Mouse (Mus musculus): ENCODE results near the gene Astn2.

Gene Astn2

DNA sequence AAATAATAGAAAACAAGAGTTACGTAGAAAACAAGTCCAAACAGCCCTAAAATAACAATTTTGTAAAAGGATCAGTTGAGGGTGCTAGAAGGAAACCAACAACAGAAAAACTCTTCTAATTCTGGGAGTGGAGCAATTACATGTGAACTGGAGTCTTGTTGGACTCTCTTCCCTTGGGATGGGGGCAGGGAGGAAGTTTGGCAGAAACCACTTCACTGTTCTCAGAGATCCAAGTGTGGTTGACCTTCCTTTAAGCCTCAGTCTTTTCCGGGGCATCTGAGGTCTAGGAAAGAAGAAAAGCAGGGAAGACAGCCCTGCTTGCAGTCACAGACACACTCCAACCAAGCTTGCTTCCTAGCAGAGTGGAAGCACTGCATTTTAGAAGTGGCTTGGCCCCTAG, 896.3 kb downstream of the Astn2 start:
- no peak for DNase-seq

- no peak for DNase-seq
Observed at GRCm38 (mm10) chr4:65506870-65507269, 897.5 kb downstream of the Astn2 start.

- no peak for DNase-seq
Observed at GRCm38 (mm10) chr4:65496463-65496834, 908.0 kb downstream of the Astn2 start.

GRCm38 (mm10) chr4:65495705-65496462, 908.5 kb downstream of the Astn2 start:
- no peak for DNase-seq

DNA sequence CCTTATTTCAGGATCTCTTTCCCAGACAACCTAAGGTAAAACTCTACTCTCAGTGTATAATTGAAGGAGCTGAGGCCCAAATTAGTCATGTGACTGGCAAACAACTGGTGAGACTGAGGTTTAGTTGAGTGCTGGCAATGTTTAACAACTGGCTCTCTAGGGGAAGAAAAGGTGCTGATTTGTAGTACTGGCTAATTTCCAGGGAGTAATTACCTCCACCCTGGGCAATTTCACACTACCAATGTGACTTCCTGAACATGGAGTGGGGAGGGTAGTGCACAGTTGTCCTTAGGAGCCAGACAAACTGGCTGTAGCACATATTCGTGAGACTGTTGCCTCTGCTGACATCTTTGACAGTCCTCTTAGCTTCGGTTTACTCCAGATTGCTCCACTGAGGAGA, 912.9 kb downstream of the Astn2 start:
- DNase-seq = no peak

DNA sequence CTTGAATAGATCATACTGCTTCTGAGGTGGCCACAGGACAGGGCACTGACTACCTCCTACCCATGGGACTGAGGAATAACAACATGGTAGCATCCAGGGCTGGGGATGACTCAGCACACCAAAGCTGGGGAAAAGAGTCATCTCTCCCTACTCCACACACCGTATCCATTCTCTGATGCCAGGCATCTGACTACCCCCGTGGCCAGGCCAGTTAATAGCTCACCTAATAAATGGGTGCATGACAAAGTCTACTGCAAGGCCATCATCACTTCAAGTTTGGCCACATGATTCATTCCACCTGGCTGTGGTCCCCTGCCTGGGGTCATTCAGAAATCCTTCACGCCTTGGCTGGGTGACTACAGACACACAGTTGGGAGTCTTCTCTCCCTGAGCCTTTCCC, 914.7 kb downstream of the Astn2 start:
- no peak for DNase-seq

GRCm38 (mm10) chr4:65481632-65482031, 922.8 kb downstream of the Astn2 start:
- DNase-seq = no peak

GRCm38 (mm10) chr4:65477106-65477505, 927.3 kb downstream of the Astn2 start:
- DNase-seq = no peak

DNA sequence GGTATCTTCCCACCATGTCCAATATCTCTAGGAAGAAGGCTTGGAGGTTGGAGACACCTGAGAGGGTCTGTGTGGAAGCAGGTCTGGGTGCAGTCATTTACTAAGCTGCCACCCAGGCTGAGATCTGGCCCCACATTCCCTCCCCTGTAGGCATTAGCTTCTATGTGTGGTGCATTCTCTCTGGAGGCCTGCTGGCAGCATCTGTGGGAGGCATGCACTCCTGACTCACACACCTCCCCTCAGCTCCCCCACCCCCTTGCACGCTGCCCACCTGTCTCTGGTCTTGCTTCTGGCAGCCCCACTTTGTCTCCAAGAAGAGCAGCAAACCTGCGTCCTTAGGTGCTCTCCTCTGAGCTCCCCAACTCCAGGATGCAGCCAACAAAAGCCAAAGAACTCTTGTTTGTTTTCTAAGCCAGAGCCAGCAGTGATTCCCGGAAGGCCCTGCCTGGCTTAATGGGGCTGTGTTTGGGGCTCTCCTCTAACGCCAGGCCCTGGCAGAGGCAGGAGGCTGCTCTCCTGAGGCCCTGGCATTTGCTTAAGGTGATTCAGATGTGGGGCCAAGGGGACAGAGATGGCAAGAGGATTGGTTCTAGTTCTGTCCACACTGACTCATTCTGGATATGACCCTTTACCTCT, 928.4 kb downstream of the Astn2 start:
- DNase-seq = no peak

DNA sequence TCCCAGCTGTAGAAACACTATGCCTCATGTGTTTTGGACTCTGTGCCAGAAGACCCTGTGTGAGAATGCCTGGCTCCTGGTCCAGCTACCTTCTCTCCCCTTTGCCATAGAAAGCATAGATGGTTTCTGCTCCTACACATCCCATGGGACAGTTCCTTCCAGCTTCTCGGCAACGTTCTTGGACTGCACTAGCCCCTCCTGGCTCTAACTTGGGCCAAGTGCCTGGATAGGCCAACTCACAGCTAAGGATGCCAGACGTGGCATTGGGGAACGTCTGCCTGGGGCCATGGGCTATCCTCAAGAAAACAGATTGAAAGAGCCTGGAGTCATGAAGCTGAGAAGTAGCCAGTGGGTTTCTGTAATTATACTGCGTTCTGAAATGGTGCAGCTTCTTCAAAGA, 931.3 kb downstream of the Astn2 start:
- no peak for DNase-seq

GRCm38 (mm10) chr4:65449171-65449570, 955.2 kb downstream of the Astn2 start:
- DNase-seq = no peak

GRCm38 (mm10) chr4:65441746-65442145, 962.7 kb downstream of the Astn2 start:
- no peak for DNase-seq

- no peak for DNase-seq
Observed at GRCm38 (mm10) chr4:65430804-65431203, 973.6 kb downstream of the Astn2 start.

DNA sequence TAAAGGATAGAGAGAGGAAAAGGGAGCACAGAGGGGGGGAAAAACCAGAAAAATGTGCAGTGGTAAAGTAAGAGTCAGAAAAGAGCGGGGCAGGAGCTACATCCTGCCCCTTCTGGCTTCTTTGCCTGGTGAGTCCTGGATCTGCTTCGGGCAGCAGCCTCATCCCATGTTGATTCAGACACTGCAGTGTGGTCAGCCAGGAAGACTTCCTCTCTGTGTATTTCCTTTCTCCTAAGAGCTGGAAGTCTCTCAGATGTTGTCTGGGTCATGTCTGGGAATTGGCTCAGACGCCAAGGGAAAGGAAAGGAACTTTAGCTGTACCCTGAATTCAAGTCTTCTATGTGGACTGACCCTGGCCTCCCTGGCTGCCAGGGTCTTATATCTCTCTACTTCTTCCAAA, 976.9 kb downstream of the Astn2 start:
- DNase-seq = no peak

- no peak for DNase-seq
Observed at GRCm38 (mm10) chr4:65426437-65426836, 978.0 kb downstream of the Astn2 start.

DNA sequence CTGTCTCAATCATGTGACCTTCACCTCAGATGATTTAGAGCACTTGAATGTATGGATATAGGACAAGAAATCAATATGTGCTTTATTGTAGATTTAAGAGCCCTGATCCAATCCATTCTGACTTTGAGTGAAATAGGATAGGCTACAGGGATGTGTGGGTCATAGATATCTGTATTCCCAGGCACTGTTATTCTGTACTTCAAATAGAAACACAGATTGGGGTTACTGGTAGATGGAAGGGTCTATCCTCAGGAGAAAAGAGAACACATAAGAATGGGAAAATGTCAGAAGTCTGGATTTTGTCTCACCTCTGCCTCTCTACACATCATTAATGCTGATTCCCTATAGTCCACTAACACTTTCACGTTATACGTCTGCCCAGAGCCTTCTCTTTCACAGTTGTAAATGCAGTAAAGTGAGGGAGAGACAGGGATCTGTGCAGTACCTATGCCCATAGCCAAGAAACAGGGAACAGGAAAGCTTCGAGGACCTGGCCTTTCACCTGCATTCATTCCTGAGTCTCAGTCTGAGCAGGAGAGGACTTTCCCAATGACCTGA, 981.3 kb downstream of the Astn2 start:
- DNase-seq = no peak

- no peak for DNase-seq
Observed at GRCm38 (mm10) chr4:65421272-65421671, 983.1 kb downstream of the Astn2 start.

- no peak for DNase-seq
Observed at GRCm38 (mm10) chr4:65420511-65420931, 983.9 kb downstream of the Astn2 start.

DNA sequence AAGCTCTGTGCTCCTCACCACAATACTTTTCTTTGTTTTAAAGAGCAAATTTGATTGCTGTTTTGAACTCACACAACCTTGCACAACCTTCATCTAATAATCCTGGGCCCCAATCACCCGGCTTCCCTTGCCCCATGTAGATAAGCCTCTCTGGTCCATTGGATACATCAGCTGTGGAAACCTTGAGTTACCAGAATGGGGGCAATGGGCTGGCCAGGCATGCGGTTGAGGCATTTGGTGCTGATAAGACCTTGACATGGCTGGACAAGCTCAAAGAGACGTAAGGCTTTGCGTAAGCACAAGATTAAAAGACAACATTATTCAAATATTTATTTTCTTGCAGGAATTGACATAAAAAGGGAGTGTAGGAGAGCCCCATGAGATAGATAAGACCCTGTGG, 988.9 kb downstream of the Astn2 start:
- no peak for DNase-seq

- no peak for DNase-seq
Observed at GRCm38 (mm10) chr4:65402836-65403634, 1001.4 kb downstream of the Astn2 start.

DNA sequence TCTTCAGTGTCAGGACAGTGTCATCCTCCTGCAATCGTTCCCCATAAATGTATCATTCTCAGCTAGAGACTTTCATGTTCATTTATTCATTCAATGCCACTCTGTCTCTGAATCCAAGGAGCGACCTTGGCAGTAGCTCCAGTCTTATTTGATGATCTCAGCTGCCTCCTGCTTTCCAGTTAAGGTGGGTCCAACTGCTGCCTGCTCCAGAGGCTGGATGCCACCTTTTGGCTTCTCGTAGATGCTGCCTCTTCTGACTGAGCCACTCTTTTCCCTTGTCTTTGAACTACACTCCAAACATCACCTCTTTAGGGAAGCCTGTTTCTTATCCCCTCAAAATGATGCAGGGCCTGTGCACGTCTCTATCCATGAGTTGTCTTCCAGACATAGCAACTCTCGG, 1002.1 kb downstream of the Astn2 start:
- DNase-seq = no peak

- DNase-seq = no peak
Observed at GRCm38 (mm10) chr4:65399457-65399856, 1005.0 kb downstream of the Astn2 start.

DNA sequence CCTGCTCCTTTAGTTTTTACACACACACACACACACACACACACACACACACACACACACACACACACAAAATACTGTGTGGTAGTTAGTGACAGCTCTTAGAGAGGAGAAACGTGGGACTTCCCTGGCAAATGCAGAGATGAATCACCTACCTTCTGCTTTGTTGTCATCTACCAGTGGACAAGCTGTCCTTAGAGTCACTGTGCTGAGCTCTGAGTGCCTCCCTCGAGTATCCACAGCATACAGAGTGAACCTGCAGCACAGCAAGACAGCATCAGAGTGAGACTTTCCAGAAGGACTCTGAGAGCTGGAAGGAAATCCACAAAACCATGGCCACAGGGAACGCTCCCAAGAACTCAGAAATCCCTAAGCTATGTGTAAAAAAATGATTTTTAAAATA, 1007.6 kb downstream of the Astn2 start:
- DNase-seq = no peak

GRCm38 (mm10) chr4:65391001-65391400, 1013.4 kb downstream of the Astn2 start:
- no peak for DNase-seq

All from B cell, adult 2 months (primary cell).